Mouse (Mus musculus): ENCODE measurements at regions not wholly inside any gene's neighbourhood (a gene's known extent, or its start where the extent isn't known, plus 50 kb on each side); places are given as distances from the start of the nearest gene placed in this dataset.

GRCm38 (mm10) chr4:70664181-70664580, 129.4 kb upstream of the Megf9 start:
- no peak for TF ChIP-seq TCF12 (IDR thresholded peaks at IDR 0.05; ENCODE audit: low read depth, low read length)
- no peak for TF ChIP-seq CTCF (conservative IDR thresholded peaks at IDR 0.05 in 1 of 2, IDR thresholded peaks at IDR 0.05 in 1 of 2; ENCODE audit: low read depth in 2 of 2, low read length in 2 of 2)
- no peak for TF ChIP-seq POLR2AphosphoS2 (IDR thresholded peaks at IDR 0.05; ENCODE audit: low read depth, low read length)
- no peak for TF ChIP-seq ZKSCAN1 (IDR thresholded peaks at IDR 0.05; ENCODE audit: borderline replicate concordance, low read depth, low read length)
- no peak for TF ChIP-seq POLR2A (IDR thresholded peaks at IDR 0.05; ENCODE audit: low read depth, low read length)
- TF ChIP-seq MEF2A (IDR thresholded peaks at IDR 0.05; ENCODE audit: borderline replicate concordance, low read depth, low read length), result no peak
